Mouse (Mus musculus) kidney, postnatal 10 days (tissue): ENCODE measurements around the gene Lats1.

Experiments
- DNase-seq: peaks from one replicate; pipeline ENCODE4 v3.0.0; 2021; ENCODE audit warnings: mixed read lengths

Lats1 gene

DNA sequence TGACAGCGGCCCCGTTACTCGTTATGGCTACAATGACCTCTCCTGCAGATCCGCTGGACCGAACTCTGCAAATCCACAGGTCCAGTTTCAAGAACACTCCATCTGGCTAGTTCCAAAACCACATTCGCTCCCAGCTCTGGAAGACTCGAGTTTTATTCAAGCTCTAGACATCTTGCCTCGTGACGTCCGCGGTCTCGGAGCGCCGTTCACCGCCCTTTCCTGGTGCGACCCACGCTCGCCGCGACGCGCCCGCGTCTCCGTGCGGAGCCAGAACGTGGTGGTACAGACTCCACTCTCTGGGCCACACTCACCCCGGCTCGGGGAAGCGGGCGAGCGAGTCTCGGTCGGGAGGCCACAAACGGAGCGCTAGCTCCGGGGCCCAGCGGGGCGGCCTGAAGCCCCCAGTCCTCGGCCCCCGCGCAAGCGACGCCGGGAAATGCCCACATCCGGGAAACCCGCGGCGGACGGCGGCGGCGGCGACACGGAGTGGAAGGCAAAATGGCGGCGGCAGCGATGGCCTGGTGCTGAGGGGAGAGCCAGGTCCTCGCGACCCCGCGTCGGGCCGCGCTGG, at the start of gene Lats1, which contains the start of gene Pcmt1:
Gene Lats1, plus strand, starts transcription at position 484 of the 571 bp plus-strand sequence.
Gene Pcmt1, minus strand, starts transcription at position 406 of the 571 bp plus-strand sequence.
- DNase-seq = peak; percentile 93

DNA sequence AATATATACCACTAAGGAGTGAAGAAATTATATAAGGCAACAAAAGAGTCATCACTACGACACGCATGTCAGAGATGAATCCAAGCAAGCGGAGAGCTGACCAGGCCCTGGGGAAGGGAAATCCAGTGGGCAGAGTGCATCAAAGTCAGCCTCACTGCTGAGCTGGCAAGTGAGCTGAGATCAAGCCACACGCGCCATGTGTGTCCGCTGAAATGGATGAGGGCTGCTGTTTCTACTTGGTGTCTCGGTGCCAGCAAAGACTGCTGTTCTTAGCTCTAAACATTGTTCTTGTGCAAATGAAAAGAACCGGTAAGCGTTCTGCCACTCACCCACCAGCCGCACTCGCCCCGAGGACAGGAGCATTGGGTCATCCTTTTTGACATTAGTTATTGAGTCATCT, 40.6 kb upstream of the Lats1 start:
- DNase-seq = no peak

DNA sequence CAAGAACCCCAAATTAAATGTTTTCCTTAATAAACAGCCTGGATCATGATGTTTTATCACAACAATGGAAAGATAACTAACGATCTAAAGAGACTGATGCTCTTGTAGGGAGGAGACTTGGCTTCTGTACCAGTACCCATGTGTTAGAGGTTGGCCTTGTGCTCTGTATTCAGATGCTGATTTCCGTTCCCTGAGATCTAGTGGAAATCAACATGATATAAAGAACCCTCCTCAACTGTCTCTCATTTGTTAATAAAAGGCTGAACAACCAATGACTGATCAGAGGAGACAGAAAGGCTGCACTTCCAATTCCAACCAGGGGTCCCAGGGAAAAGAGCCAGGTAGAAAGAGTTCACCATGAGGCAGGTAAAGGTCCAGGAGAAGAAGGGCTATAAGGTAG, 35.1 kb upstream of the Lats1 start:
- DNase-seq = no peak

DNA sequence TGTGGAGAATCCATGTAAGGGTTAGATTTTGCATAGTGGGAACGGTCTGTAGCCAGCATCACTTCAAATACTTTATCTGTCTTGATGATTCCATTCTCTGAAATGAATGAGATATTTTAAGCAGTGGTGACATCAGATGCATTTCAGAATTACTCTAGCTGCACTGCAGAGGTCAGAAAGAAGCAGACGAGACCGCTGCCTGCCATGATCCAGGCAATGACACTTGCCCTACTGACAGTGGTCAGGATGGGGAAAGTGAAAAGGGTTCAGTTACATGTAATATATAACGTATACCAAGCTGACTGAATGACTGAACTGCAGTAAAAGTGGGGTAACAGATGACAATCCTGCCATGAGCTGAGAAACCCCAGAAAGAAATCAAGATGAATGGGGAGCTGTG, 32.0 kb upstream of the Lats1 start:
- DNase-seq = no peak

DNA sequence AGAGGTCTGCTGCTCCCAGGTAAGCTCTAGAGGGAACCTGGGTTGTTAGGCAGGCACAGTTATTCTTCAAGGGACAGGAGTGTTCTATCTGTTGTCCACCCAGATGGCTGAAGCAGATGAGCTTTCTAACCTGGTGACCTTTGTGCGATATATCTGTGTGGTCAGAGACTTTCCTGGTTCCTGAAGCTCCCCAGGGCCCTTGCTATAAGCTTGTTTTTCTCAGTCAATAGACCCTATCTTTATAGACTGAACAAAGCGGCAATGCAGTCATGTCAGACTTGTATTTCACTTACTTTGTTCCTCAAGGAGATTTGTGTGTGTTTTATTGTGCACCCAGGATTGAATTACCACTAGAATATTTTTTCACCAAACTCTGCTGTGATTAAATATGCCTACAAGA, 30.0 kb upstream of the Lats1 start:
- DNase-seq = no peak

DNA sequence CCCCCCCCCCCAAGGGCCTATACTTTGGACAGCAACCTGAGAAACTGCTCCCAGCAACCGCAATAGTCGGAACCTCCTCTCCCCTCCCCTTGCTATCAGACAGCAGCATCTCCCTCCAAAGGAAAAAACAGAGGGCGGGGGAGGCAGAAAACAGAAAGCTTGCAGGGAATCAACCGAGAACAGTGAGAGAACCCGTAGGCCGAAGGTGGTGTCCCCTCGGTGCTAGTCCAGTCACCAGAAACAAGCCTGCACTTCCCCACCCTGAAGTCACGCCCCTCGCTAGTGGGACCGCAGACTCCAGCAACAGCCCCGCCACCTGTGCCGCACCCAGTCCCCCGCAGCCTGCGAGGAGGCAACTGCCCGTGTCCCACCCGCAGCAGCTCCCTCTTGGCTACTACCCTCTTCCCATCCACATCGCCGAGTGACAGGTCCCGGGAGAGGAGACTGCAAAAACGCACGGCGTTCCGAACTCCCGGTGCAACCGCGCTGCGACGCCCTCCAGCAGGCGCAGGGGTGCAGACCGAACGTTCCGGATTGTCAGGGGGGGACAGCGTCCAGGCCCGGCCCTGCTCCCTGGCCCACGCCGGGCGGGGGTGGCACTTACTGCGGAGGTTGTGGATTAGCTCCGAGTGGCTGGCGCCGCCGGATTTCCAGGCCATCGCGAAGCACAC, 18.4 kb upstream of the Lats1 start:
- DNase-seq = no peak

DNA sequence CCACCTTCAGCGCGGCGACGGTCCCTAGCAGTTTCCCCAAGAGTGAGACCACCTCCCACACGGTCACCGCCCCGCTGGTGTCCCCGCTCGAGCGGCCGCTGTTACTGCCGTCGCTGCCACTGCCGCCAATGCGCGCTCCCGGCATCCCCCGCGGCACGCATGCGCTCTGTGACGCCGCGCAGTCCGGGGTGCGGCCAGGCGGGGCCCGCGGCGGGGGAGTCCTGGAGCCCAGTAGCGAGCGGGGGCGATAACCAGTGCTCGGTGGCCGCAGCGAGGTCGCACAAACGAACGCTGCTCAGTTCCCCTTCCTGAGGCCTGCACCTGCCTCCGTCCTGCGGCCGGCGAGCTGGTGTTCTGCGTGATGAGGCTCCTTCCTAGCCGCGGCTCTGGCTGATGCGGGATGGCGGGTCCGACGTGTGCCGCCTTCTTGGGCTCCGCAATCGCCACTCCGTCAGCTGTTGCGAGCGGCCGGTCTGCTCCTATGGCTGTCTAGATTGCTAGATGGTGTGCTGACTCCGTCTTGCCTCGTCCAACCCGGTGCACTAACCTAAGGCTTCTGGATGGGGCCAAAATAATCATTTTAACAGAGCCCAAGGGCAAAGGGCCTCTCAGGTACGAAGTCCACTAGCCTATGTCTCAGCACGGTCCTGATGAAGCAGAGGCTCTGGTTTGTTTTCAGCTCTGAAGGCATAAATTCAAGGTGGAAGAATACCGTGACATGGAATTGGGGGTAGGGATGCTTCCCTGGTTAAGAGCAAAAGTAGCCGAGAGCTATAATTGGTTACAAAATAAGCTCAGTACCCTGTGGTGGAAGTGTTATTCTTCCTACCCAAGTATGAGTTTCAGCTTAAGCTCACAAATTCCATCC, 17.6 kb upstream of the Lats1 start:
- DNase-seq = peak; percentile 95

DNA sequence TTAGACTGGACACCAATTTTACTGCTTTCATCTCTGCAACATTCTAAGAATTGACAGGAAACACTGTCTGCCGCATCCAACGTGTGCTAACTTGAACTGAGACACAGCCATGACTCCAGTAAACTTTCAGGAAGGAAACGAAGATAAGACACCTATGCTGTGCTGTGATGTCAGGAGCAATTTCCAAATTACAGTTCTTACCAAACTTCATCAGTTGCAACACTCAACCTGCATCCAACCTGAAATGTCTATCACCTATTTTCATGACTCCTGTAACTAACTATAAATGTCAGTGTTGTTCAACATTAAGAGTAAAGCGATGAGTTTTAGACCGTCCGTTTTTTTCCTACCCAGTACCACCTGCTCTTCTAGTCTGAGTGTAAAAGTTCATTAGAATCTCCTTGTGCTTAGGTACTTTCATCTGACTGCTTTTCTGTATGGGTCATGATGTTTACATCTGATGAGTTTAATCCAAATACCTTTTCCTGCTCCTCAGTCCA, 16.9 kb upstream of the Lats1 start:
- no peak for DNase-seq

DNA sequence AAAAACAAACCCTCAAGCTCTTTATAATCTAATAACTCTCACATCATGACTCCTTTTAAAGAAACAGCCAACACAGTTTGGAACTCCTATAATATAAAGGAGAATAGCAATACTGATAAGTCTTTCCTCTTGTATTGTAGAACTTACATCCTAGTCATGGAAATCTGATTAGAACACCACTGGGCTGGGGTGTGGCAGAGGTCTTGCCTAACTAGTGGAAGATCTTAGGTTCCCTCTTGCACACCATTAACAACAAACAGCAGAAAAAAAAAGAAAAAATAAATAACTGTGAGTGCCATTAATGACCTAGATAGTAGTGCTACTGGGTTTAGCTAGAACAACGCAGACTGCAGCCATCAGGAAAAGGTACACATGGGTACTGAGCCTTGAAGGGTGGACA, 16.1 kb upstream of the Lats1 start:
- DNase-seq = no peak

DNA sequence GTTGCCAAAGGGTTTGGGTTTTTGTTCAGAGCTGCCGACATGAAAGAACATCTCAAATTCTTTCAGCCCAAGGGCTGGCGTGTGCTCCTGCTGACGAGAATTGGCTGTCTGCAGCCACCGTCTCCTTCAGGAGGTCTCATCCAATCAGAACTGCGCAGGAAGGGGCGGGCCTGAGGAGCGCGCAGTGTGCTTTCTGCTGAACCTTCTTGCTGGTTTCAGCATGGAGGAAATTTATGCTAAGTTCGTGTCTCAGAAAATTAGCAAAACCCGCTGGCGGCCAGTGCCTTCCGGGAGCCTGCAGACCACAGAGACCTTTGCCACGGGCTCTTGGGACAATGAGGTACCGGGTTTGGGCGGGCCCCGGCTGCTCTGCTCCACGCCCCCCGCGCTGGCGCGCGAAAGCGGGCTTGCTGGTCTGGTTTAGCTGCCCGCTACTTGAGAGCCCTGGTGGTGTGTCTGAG, 13.6 kb upstream of the Lats1 start, which contains the start of gene Nup43:
Gene Nup43, plus strand, starts transcription at position 162 of the 461 bp plus-strand sequence.
- peak; percentile 96 for DNase-seq

DNA sequence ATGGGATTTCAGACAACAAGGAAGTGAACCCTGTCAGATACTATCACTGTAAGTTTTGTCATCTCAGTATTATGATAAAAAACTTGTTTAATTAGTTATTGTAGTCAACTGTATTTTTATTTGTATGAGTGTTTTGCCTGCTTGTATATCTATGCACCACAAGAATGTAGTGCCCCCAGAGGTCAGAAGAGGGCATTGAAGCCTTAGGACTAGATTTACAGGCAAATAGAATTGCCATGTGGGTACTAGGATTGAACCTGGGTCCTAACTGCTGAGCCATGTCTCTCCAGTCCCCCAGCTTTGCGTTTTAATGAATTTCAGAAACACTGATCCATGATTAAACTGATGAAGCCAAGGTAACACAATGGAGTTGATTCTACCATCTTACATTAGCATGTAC, 7.3 kb upstream of the Lats1 start:
- peak; percentile 27 for DNase-seq

DNA sequence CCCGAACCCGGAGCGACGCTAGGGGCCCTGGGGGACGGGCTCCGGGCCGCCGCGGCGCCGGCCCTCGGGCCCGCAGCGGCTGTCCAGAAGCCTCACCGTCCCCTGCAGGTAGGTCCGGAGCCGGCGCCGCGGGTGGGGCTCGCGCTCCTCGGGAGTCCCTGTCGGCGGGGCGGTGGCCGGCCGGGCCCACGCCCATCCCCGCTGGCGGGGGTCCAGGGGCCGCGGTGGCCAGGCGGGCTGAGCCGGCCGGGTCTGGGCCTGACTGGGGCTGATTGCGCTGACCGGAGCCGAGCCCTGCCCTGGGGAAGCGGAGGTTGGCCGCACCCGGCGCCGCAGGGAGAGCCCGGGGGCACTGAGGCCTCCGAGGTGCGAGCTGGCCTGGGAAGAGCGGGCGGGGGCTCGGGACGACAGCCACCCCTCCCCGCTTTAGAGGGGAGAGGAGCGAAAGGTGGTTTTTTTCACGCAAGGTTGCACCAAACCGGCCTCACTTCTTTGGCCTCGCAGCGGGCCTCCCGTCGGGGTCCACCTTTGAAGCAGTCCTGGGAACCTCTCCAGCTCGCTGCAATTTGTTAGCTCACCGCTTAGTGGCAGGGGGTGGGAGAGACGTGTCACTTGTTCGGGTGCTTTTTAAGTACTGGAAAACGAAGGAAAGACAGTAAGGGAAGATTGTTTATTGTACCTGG, 470 bp downstream of the Lats1 start:
- peak; percentile 85 for DNase-seq

DNA sequence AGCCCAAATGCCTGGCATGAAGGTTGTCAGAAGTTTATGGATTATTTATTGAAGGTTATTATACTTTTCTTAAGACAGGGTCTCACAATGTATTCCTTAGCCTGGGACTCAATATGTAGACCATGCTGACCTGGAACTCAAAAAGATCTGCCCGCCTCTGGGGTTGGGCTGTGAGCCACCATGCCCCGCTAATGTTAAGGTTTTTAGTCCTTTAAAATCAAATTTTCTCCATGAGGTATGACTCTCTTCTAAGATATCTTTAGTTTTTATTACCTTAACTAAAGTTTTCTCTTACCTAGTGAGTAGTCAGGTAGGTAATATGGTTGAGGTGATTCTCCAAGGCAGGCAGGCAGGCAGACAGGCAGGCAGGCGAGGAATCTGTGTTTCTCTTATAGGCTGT, 1.2 kb downstream of the Lats1 start:
- DNase-seq = no peak

DNA sequence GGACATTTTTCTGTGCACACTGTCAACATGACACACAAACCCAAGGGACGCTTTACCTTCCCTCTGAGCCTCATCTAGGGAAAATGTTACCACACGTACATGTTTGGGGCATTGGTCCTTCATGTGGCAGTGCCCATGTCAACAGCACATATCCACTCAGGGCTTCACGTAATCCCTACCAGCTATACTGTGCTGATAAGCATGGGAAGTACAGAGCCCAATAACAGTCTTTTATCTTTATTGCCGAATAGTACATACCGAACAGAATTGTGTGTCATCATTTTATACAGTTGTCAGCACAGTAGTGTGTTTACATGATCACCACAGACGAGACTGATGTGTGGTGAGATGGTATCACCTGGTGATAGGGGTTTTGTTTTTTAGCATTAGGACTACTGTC, 5.9 kb downstream of the Lats1 start:
- no peak for DNase-seq

DNA sequence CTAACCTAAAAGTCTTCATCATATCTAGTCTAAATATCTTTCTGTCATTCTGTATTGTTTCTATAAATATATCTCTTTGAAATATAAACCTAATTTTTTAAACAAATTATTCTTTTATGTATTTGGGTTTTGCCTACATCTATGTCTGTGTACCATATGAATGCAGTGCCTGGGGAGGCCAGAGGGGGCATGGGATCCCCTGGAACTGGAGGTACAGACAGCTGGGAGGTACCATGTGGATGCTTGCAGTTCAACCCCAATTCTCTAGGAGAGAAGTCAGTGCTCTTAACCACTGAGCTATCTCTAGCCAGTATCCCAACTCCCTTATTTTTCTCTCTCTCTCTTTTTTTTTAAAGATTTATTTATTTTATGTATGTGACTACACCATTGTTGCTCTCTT, 14.3 kb downstream of the Lats1 start:
- DNase-seq = no peak

DNA sequence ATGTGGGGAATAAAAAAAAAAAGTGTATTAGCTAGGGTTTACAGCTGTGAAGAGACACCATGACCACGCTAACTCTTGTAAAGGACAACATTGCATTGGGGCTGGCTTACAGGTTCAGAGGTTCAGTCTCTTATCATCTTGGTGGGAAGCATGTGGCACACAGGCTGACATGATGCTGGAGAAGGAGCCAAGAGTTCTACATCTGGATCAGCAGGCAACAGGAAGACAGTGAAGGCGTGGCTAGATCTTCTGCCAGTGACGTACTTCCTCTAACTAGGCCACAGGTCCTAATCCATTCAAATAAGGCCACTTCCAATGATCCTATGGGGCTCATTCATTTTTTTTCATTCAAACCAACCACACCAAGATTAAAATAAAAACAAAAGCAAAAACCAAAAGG, 19.1 kb downstream of the Lats1 start:
- DNase-seq = no peak

DNA sequence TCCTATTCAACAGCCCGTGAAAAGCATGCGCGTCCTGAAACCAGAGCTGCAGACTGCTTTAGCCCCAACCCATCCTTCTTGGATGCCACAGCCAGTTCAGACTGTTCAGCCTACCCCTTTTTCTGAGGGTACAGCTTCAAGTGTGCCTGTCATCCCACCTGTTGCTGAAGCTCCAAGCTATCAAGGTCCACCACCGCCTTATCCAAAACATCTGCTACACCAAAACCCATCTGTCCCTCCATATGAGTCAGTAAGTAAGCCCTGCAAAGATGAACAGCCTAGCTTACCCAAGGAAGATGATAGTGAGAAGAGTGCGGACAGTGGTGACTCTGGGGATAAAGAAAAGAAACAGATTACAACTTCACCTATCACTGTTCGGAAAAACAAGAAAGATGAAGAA, 21.6 kb downstream of the Lats1 start:
- DNase-seq = no peak

DNA sequence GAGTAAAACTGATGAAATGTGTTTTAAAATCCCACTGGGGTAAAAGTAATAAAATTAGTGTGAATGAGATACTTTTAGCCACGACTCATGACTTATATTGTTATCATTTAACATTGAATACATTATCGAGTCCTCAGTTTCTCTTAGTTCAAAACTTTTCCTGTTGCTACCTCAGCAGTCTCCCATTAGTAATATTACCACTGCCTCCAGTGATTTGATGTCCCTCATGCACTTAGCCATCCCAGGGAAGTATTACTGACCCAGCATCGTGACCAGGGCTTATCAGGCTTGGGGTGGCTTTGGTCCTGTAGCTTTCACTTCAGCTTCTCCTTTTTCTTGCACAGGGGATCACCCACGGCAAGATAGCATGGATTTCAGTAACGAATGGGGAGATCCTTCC, 29.1 kb downstream of the Lats1 start:
- no peak for DNase-seq

DNA sequence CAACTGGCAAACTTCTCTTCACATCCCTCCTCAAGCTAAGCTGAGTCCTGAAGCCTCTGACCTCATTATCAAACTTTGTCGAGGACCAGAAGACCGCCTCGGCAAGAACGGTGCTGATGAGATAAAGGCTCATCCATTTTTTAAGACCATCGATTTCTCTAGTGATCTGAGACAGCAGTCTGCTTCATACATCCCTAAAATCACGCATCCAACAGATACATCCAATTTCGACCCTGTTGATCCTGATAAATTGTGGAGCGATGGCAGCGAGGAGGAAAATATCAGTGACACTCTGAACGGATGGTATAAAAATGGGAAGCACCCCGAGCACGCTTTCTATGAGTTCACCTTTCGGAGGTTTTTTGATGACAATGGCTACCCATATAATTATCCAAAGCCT, 31.5 kb downstream of the Lats1 start:
- no peak for DNase-seq

DNA sequence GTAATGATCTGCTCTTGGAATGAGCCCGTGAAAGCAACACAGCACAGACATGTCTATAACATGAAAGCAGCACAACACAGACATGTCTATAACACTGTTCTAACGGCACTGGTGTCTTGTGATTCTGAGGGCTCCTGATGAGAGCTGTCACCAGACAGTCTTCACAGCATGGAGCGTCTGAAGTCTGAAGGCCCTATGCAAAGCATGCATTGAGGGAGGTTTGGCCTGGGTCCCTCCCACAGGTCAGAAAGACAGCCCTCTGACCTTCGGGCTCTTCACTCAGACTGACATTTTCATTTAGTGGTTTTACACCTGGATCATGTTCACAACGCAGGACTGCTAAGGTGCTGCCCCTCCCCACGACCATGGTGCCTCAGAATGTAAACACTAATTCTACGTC, 34.0 kb downstream of the Lats1 start:
- no peak for DNase-seq

DNA sequence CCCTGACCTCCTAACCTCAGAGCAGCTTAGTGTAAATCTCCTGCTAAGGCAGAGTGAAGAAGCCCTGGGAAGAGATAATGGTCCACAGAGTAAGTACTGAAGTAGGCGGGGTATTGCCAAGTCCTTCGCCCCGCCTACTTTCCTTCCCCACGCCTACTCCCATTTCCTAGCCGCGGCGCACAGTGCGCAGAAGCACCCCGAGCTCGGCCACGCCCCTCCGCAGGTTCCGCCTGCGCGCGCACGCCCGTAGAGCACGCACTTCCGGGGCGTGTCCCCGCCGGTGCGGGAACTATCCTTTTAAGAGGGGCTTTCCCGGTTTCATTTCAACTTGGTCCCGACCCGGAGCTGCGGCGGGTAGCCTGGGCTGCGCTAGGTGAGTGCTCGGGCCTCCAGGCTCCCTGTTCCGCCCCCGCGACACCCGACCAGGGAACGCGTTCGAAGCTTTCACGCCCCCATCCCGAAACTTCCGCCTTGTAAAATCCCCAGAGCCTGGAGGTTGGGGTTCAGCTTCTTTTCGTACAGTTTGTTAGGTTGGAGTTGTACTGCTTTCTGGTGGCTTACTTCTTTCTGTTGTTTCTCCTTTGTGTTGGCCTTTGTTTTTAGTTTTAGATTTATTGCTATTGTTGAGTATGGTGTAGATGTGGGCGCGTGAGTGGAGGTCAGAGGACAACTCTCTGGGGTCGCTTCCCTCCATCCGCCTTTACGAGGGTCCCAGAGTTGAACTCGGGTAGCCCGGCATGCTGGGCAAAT, 44.9 kb downstream of the Lats1 start, which contains the start of gene Katna1:
Gene Katna1, plus strand, starts transcription at position 250 of the 750 bp plus-strand sequence.
- peak; percentile 98 for DNase-seq

DNA sequence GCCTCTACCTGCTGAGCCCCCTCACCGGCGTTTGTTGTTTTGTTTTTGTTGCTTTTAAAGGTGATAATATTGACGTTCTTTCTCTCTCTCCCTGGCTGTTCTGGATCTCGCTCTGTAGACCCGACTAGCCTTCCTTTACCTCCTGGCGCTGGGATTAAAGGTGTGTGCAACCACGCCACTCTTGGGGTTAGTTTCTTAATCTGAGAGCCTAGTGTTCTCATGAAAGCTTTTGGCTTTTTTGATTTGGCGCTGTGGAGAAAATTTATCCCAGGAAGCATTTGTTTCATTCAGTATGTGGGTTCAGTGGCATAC, 45.4 kb downstream of the Lats1 start:
- DNase-seq = no peak
